Comparison of ENCODE assay signal across 8 mouse cellular contexts in the genomic region with DNA sequence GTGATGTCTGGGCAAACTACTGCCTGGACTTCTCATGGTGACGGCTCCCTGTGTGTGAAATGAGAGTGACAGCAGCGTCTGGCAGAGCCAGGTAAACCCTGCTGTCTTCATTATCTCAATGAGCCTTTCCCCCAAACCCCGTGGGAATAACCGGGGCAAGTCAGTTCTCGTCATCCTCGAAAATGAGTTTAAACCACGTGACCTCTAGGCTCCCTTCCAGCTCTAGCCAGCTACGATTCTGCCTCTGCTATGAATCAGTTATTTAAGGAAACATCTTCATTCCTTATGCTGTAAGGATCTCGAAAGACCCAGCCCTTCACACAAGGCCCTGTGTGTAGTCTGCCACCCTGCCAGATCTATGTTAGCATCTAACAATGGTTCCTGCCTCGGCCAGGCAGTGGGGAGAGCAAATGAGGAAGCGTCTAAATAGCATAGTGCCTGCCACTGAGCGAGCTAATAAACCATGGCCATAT. TPM values are rescaled to one million over a fixed set of nuclear protein-coding genes. Genes with fewer than 3 reads are reported as not detected.
DNase-seq lines count a peak whose midpoint lies in the region; ATAC-seq and TF ChIP-seq lines count a peak whose summit lies in the region.

No protein-coding gene starts in this region.

- no peak overlapping the region for H3K4me2 ChIP-seq in hindbrain, embryonic 13.5 days
- H3K4me2 ChIP-seq in hindbrain, embryonic 12.5 days (replicated peaks): no peak overlapping the region
- peak overlapping the region; percentile 44 for H3K4me2 ChIP-seq in heart, embryonic 15.5 days
- no peak overlapping the region for H3K4me2 ChIP-seq in stomach, postnatal 0 days (replicated peaks; ENCODE audit: low read depth)

- no peak for ATAC-seq in hindbrain, embryonic 13.5 days (ENCODE audit: low FRiP score)
- ATAC-seq in hindbrain, embryonic 12.5 days (ENCODE audit: low FRiP score): no peak
- peak; percentile 45 for ATAC-seq in heart, embryonic 15.5 days (replicated peaks; ENCODE audit: insufficient number of reproducible peaks, insufficient read depth, low FRiP score, low read depth)
- ATAC-seq in stomach, postnatal 0 days (ENCODE audit: low FRiP score, low TSS enrichment): 0 out of 2 replicates have a peak, but pooled peaks have one; percentile 3
- no peak for ATAC-seq in erythroid progenitor cell, adult 5-6 weeks (replicated peaks; ENCODE audit: low FRiP score, poor library complexity, severe bottlenecking)

- DNase-seq in thymus, adult 2 months: no peak
- no peak for DNase-seq in thymus, postnatal 10 days (ENCODE audit: low spot score in 2 of 2)
- no peak for DNase-seq in stomach, postnatal 0 days (ENCODE audit: low spot score)
- no peak for DNase-seq in thymus, postnatal 36 days

- H3K27ac ChIP-seq in hindbrain, embryonic 13.5 days: peak overlapping the region; percentile 19; the same call in 1 of the 2 replicates
- no peak overlapping the region for H3K27ac ChIP-seq in hindbrain, embryonic 12.5 days
- H3K27ac ChIP-seq in thymus, adult 2 months (ENCODE audit: control insufficient read depth, insufficient read depth, low read length): peak overlapping the region; percentile 34; the same call in 1 of the 2 replicates
- peak overlapping the region; percentile 65 for H3K27ac ChIP-seq in heart, embryonic 15.5 days
- peak overlapping the region; percentile 79 for H3K27ac ChIP-seq in stomach, postnatal 0 days (replicated peaks)

- no peak overlapping the region for H3K9ac ChIP-seq in hindbrain, embryonic 13.5 days
- H3K9ac ChIP-seq in hindbrain, embryonic 12.5 days: no peak overlapping the region
- no peak overlapping the region for H3K9ac ChIP-seq in heart, embryonic 15.5 days
- H3K9ac ChIP-seq in stomach, postnatal 0 days (ENCODE audit: low read length): no peak overlapping the region

- H3K4me1 ChIP-seq in hindbrain, embryonic 13.5 days (replicated peaks): peaks cover 17% of the 10 kb centered on the region
- H3K4me1 ChIP-seq in hindbrain, embryonic 12.5 days: peaks cover 6% of the 10 kb centered on the region
- H3K4me1 ChIP-seq in thymus, adult 2 months (replicated peaks; ENCODE audit: control insufficient read depth, insufficient read depth, low read length): peaks cover under 1% of the 10 kb centered on the region; the same call in 1 of the 2 replicates
- peaks cover 30% of the 10 kb centered on the region for H3K4me1 ChIP-seq in heart, embryonic 15.5 days (replicated peaks)
- no peaks in the 10 kb centered on the region; the same call in 1 of the 2 replicates for H3K4me1 ChIP-seq in stomach, postnatal 0 days (replicated peaks; ENCODE audit: control insufficient read depth, insufficient read depth)

- no peaks in the 10 kb centered on the region for H3K36me3 ChIP-seq in hindbrain, embryonic 13.5 days
- H3K36me3 ChIP-seq in hindbrain, embryonic 12.5 days: no peaks in the 10 kb centered on the region
- no peaks in the 10 kb centered on the region for H3K36me3 ChIP-seq in thymus, adult 2 months (ENCODE audit: control insufficient read depth, insufficient read depth, low read length)
- no peaks in the 10 kb centered on the region for H3K36me3 ChIP-seq in heart, embryonic 15.5 days
- H3K36me3 ChIP-seq in stomach, postnatal 0 days (ENCODE audit: control insufficient read depth, insufficient read depth, low read length): no peaks in the 10 kb centered on the region

- no peaks in the 10 kb centered on the region for H3K27me3 ChIP-seq in hindbrain, embryonic 13.5 days
- H3K27me3 ChIP-seq in hindbrain, embryonic 12.5 days: no peaks in the 10 kb centered on the region
- H3K27me3 ChIP-seq in thymus, adult 2 months (ENCODE audit: control insufficient read depth, insufficient read depth, low read length): no peaks in the 10 kb centered on the region
- H3K27me3 ChIP-seq in heart, embryonic 15.5 days: no peaks in the 10 kb centered on the region
- no peaks in the 10 kb centered on the region for H3K27me3 ChIP-seq in stomach, postnatal 0 days (ENCODE audit: control insufficient read depth, insufficient read depth, low read length)

- WGBS in hindbrain, embryonic 13.5 days: 58% methylated on average over 12 of the region's 12 CpGs
- 68% methylated on average over 12 of the region's 12 CpGs for WGBS in hindbrain, embryonic 12.5 days
- WGBS in thymus, adult 2 months: 64% methylated on average over 12 of the region's 12 CpGs
- 35% methylated on average over 12 of the region's 12 CpGs for WGBS in heart, embryonic 15.5 days
- WGBS in stomach, postnatal 0 days: 44% methylated on average over 12 of the region's 12 CpGs

- H3K4me3 ChIP-seq in hindbrain, embryonic 13.5 days: no peak overlapping the region
- no peak overlapping the region for H3K4me3 ChIP-seq in hindbrain, embryonic 12.5 days
- no peak overlapping the region for H3K4me3 ChIP-seq in thymus, adult 2 months (ENCODE audit: control insufficient read depth, insufficient read depth, low read length)
- H3K4me3 ChIP-seq in heart, embryonic 15.5 days: no peak overlapping the region
- H3K4me3 ChIP-seq in stomach, postnatal 0 days (ENCODE audit: low read depth, low read length): no peak overlapping the region

- H3K9me3 ChIP-seq in hindbrain, embryonic 13.5 days: no peaks in the 10 kb centered on the region
- H3K9me3 ChIP-seq in hindbrain, embryonic 12.5 days (replicated peaks): no peaks in the 10 kb centered on the region
- no peaks in the 10 kb centered on the region for H3K9me3 ChIP-seq in heart, embryonic 15.5 days (replicated peaks)
- no peaks in the 10 kb centered on the region for H3K9me3 ChIP-seq in stomach, postnatal 0 days (ENCODE audit: control insufficient read depth, low read length)

- no peak for TF ChIP-seq EP300 in stomach, postnatal 0 days (optimal IDR thresholded peaks at IDR 0.05)

- no peak for TF ChIP-seq CTCF in thymus, adult 2 months (IDR thresholded peaks at IDR 0.05; ENCODE audit: borderline replicate concordance, control insufficient read depth, extremely low read depth, insufficient read depth, low read length, poor library complexity)
- no peak for TF ChIP-seq CTCF in stomach, postnatal 0 days (IDR thresholded peaks at IDR 0.05; ENCODE audit: low read depth)

- TF ChIP-seq POLR2A in thymus, adult 2 months (IDR thresholded peaks at IDR 0.05; ENCODE audit: control insufficient read depth, extremely low read depth, insufficient read depth, low read length, poor library complexity): no peak

RNA-seq across cellular contexts. Expression of gene Fem1b, which starts 5.4 kb away (rescaled TPM):
- polyA plus RNA-seq in hindbrain, embryonic 13.5 days (2015; fragmentation: Nextera tagmentation; extraction: Ambion mirVana): 48.2 and 49.5 TPM in 2 replicates
- 55.7 and 60.4 TPM in 2 replicates for polyA plus RNA-seq in hindbrain, embryonic 12.5 days (2016; fragmentation: Nextera tagmentation; extraction: Ambion mirVana)
- 15.3 and 20.5 TPM in 2 replicates for polyA plus RNA-seq in thymus, adult 2 months (2012; rRNA removed)
- polyA plus RNA-seq in heart, embryonic 15.5 days (2015; fragmentation: Nextera tagmentation; extraction: Ambion mirVana): 11.4 and 14.8 TPM in 2 replicates
- polyA plus RNA-seq in stomach, postnatal 0 days (2015; fragmentation: Nextera tagmentation; extraction: Ambion mirVana): 6.6 and 6.8 TPM in 2 replicates
- total RNA-seq in erythroid progenitor cell, adult 5-6 weeks (2015; ENCODE audit: low replicate concordance): 9.7 and 24.7 TPM in 2 replicates
- total RNA-seq in erythroid progenitor cell, adult 5-6 weeks (2017; ENCODE audit: low replicate concordance): 24.1 and 25.0 TPM in 2 replicates

RNA-seq across cellular contexts. Expression of gene Cln6, which starts 21.4 kb away (rescaled TPM):
- polyA plus RNA-seq in hindbrain, embryonic 13.5 days (2015; fragmentation: Nextera tagmentation; extraction: Ambion mirVana): 6.0 and 6.1 TPM in 2 replicates
- 8.6 and 8.8 TPM in 2 replicates for polyA plus RNA-seq in hindbrain, embryonic 12.5 days (2016; fragmentation: Nextera tagmentation; extraction: Ambion mirVana)
- polyA plus RNA-seq in thymus, adult 2 months (2012; rRNA removed): 83.6 and 106 TPM in 2 replicates
- polyA plus RNA-seq in heart, embryonic 15.5 days (2015; fragmentation: Nextera tagmentation; extraction: Ambion mirVana): 14.1 and 18.0 TPM in 2 replicates
- 16.2 and 17.4 TPM in 2 replicates for polyA plus RNA-seq in stomach, postnatal 0 days (2015; fragmentation: Nextera tagmentation; extraction: Ambion mirVana)
- total RNA-seq in erythroid progenitor cell, adult 5-6 weeks (2015; ENCODE audit: low replicate concordance): 18.9 and 29.6 TPM in 2 replicates
- 5.3 and 7.2 TPM in 2 replicates for total RNA-seq in erythroid progenitor cell, adult 5-6 weeks (2017; ENCODE audit: low replicate concordance)

RNA-seq across cellular contexts. Expression of gene Calml4, which starts 40.7 kb away (rescaled TPM):
- 10.4 and 21.2 TPM in 2 replicates for polyA plus RNA-seq in hindbrain, embryonic 13.5 days (2015; fragmentation: Nextera tagmentation; extraction: Ambion mirVana)
- polyA plus RNA-seq in hindbrain, embryonic 12.5 days (2016; fragmentation: Nextera tagmentation; extraction: Ambion mirVana): 11.8 and 12.5 TPM in 2 replicates
- polyA plus RNA-seq in thymus, adult 2 months (2012; rRNA removed): 0.99 and 1.9 TPM in 2 replicates
- 3.0 and 4.3 TPM in 2 replicates for polyA plus RNA-seq in heart, embryonic 15.5 days (2015; fragmentation: Nextera tagmentation; extraction: Ambion mirVana)
- polyA plus RNA-seq in stomach, postnatal 0 days (2015; fragmentation: Nextera tagmentation; extraction: Ambion mirVana): 21.6 and 24.6 TPM in 2 replicates
- total RNA-seq in erythroid progenitor cell, adult 5-6 weeks (2015; ENCODE audit: low replicate concordance): not detected in 2 replicates
- not detected in 2 replicates for total RNA-seq in erythroid progenitor cell, adult 5-6 weeks (2017; ENCODE audit: low replicate concordance)

Comparison
In these comparisons a context has a peak if more than half of its experiments do, and no peak if none do; other contexts are left out.
1. ATAC-seq: peak in heart, embryonic 15.5 days (single experiment) and stomach, postnatal 0 days (single experiment); none in hindbrain, embryonic 13.5 days (single experiment), hindbrain, embryonic 12.5 days (single experiment) and erythroid progenitor cell, adult 5-6 weeks (single experiment).